In the genomic region with DNA sequence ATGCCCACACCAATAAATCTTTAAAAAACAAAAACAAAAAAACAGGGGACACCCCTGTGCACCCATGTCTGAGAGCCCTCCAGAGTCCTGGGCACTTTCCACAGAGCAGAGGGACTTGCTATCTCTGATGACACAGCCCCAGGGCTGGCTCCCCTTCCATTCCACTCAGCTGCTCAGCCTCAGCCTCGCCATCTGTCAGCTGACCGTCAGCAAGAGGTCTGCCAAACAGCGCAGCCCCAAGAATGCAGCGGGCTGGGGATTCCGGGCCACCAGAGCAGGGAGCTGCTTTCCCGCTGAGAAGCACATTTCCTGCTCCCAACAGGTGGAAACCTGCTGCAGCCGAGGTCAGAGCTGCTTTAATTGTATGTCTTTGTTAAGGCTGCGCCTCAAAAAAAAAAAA, we compare ENCODE assay signal across 8 mouse cellular contexts.
DNase-seq lines count a peak whose midpoint lies in the region; ATAC-seq and TF ChIP-seq lines count a peak whose summit lies in the region.
"Had no signal": no experiment of that assay in that cellular context is flagged by ENCODE, and none has a peak within 500 bp of the region (broad histone marks: within the 10 kb centered on the region; RNA-seq: fewer than 3 reads in every experiment).

No protein-coding gene starts in this region.

- ATAC-seq in midbrain, embryonic 13.5 days, result peak; percentile 53
- ATAC-seq in midbrain, embryonic 15.5 days (replicated peaks), result no peak
- 0 out of 2 replicates have a peak, but pooled peaks have one; percentile 35 for ATAC-seq in forebrain, embryonic 15.5 days (replicated peaks)
- ATAC-seq in kidney, postnatal 0 days (replicated peaks; ENCODE audit: low FRiP score, low read depth), result no peak

- H3K36me3 ChIP-seq in midbrain, embryonic 13.5 days, result no peaks in the 10 kb centered on the region
- H3K36me3 ChIP-seq in midbrain, embryonic 15.5 days (replicated peaks), result no peaks in the 10 kb centered on the region
- H3K36me3 ChIP-seq in forebrain, embryonic 15.5 days, result no peaks in the 10 kb centered on the region
- H3K36me3 ChIP-seq in kidney, postnatal 0 days (ENCODE audit: insufficient read depth, low read length), result no peaks in the 10 kb centered on the region

- WGBS in midbrain, embryonic 13.5 days, result 5% methylated on average over 8 of the region's 8 CpGs
- 3% methylated on average over 8 of the region's 8 CpGs for WGBS in midbrain, embryonic 15.5 days
- WGBS in forebrain, embryonic 15.5 days, result 2% methylated on average over 8 of the region's 8 CpGs
- WGBS in kidney, postnatal 0 days, result 11% methylated on average over 8 of the region's 8 CpGs

- no peak overlapping the region for H3K4me3 ChIP-seq in midbrain, embryonic 13.5 days (replicated peaks)
- H3K4me3 ChIP-seq in midbrain, embryonic 15.5 days, result no peak overlapping the region
- H3K4me3 ChIP-seq in forebrain, embryonic 15.5 days, result no peak overlapping the region
- no peak overlapping the region for H3K4me3 ChIP-seq in kidney, postnatal 0 days (replicated peaks; ENCODE audit: low read depth, low read length)
- no peak overlapping the region for H3K4me3 ChIP-seq in left cerebral cortex, adult 2 months

- intact Hi-C loops in left cerebral cortex, adult 2 months (cut with DNase I), result loop anchor here (5.0 kb wide), 1 partner anchor 132 kb away; no protein-coding TSS in a partner anchor

- no peak for TF ChIP-seq CTCF in kidney, postnatal 0 days (IDR thresholded peaks at IDR 0.05; ENCODE audit: low read depth)
- no peak for TF ChIP-seq CTCF in left cerebral cortex, adult 2 months (IDR thresholded peaks at IDR 0.05)

- no peak overlapping the region for H3K9ac ChIP-seq in midbrain, embryonic 13.5 days (replicated peaks)
- no peak overlapping the region for H3K9ac ChIP-seq in midbrain, embryonic 15.5 days
- no peak overlapping the region for H3K9ac ChIP-seq in forebrain, embryonic 15.5 days (replicated peaks)
- H3K9ac ChIP-seq in kidney, postnatal 0 days (ENCODE audit: low read depth, low read length), result no peak overlapping the region

- peaks cover 13% of the 10 kb centered on the region; the same call in 1 of the 2 replicates for H3K27me3 ChIP-seq in midbrain, embryonic 13.5 days
- no peaks in the 10 kb centered on the region for H3K27me3 ChIP-seq in midbrain, embryonic 15.5 days (replicated peaks)
- no peaks in the 10 kb centered on the region for H3K27me3 ChIP-seq in forebrain, embryonic 15.5 days
- no peaks in the 10 kb centered on the region for H3K27me3 ChIP-seq in kidney, postnatal 0 days (ENCODE audit: insufficient read depth, low read length)

- no peak overlapping the region for H3K4me2 ChIP-seq in midbrain, embryonic 13.5 days (replicated peaks)
- no peak overlapping the region for H3K4me2 ChIP-seq in midbrain, embryonic 15.5 days
- H3K4me2 ChIP-seq in forebrain, embryonic 15.5 days (replicated peaks), result no peak overlapping the region
- no peak overlapping the region for H3K4me2 ChIP-seq in kidney, postnatal 0 days (ENCODE audit: low read length)

- H3K27ac ChIP-seq in midbrain, embryonic 13.5 days, result no peak overlapping the region
- no peak overlapping the region for H3K27ac ChIP-seq in midbrain, embryonic 15.5 days
- no peak overlapping the region for H3K27ac ChIP-seq in forebrain, embryonic 15.5 days (replicated peaks)
- 0 out of 2 replicates have a peak overlapping the region, but pooled peaks have one; percentile 62 for H3K27ac ChIP-seq in kidney, postnatal 0 days
- H3K27ac ChIP-seq in left cerebral cortex, adult 2 months, result no peak overlapping the region

- no peaks in the 10 kb centered on the region for H3K9me3 ChIP-seq in midbrain, embryonic 13.5 days
- no peaks in the 10 kb centered on the region for H3K9me3 ChIP-seq in midbrain, embryonic 15.5 days
- no peaks in the 10 kb centered on the region for H3K9me3 ChIP-seq in forebrain, embryonic 15.5 days
- H3K9me3 ChIP-seq in kidney, postnatal 0 days (replicated peaks; ENCODE audit: low read length), result no peaks in the 10 kb centered on the region

- DNase-seq in kidney, postnatal 0 days (ENCODE audit: low spot score), result peak; percentile 65
- DNase-seq in retina, embryonic 14.5 days (ENCODE audit: low spot score), result peak; percentile 65
- no peak for DNase-seq in layer of hippocampus, adult 8-10 months (ENCODE audit: low spot score in 2 of 2)
- DNase-seq in left cerebral cortex, adult 2 months (ENCODE audit: extremely low spot score in 1 of 2, low spot score in 2 of 2), result no peak
- DNase-seq: adrenal gland, adult 8-10 months had no signal

- H3K4me1 ChIP-seq in midbrain, embryonic 13.5 days (replicated peaks), result peaks cover 18% of the 10 kb centered on the region
- no peaks in the 10 kb centered on the region for H3K4me1 ChIP-seq in midbrain, embryonic 15.5 days
- peaks cover 7% of the 10 kb centered on the region; the same call in 1 of the 2 replicates for H3K4me1 ChIP-seq in forebrain, embryonic 15.5 days
- peaks cover 36% of the 10 kb centered on the region for H3K4me1 ChIP-seq in kidney, postnatal 0 days (replicated peaks; ENCODE audit: insufficient read depth, low read length)

Comparison
In these comparisons a context has a peak if more than half of its experiments do, and no peak if none do; other contexts are left out.
1. ATAC-seq: peak in midbrain, embryonic 13.5 days (single experiment) and forebrain, embryonic 15.5 days (single experiment); none in midbrain, embryonic 15.5 days (single experiment) and kidney, postnatal 0 days (single experiment).
2. DNase-seq: peak in kidney, postnatal 0 days (single experiment) and retina, embryonic 14.5 days (single experiment); none in layer of hippocampus, adult 8-10 months (0 of 2) and left cerebral cortex, adult 2 months (0 of 2).